Mouse (Mus musculus): ENCODE results near the gene Gclm. TPM values are rescaled to one million over a fixed set of nuclear protein-coding genes. Genes with fewer than 3 reads are reported as not detected.
A peak's percentile ranks its signal among the peaks of the same experiment; 100 is the strongest.

The Gclm gene
- polyA plus RNA-seq, 1 experiment from 2014 or later, result 56.4 TPM

DNA sequence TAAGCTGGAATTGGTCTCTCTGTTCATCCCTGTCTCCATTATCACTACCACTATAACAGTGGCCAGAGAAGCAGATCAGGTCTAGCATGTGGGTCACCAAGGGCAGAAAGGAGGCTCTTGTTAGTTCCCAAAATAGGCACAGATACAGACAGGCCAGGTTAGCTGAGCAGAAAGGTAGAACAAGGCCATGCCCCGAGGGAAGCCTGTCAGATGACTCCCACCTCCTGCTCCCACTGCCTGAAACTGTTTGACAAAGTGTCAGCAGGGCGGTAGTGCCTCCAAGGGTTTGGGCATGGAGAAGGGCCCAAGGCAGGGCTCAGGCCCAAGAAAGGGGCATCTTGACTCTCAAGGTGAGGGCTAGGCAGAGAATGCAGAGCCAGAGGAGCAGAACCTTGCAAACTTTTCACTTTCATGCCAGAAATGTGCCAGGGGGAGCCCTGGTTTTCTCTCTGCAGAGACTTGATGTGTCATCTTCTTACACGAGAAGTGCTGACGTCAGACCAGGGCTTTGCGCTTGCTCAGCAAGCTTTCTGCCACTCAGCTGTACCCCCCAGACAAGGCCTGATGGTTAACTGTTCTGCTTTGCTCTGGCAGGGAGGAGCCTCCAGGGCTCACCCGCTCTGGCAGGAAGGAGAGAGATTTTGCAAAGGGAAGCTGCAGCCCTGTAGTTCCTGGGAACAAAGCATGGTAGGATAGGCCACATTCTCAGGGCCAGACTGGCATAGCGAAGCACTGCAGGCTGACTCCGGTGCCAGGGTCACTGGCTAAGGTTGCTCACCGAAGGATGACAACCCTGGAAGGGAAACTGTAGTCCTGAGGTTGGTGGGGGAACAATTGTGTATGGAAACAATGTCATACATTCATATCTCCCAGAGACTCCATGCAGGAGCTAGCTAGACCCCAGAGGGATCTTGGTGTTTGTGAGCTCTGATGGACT, 55.9 kb downstream of the Gclm start:
- Histone ChIP-seq H3K4me2 (no peak overlapping the region), H3K27me3 (no peaks in the 10 kb centered on the region), H3K36me3 (no peaks in the 10 kb centered on the region), H3K4me3 (no peak overlapping the region), H3K9me3 (no peaks in the 10 kb centered on the region), H3K27ac (peak overlapping the region; percentile 58), H3K9ac (no peak overlapping the region; the same call in 1 of the 2 replicates), H3K4me1 (replicated peaks) (peaks cover 27% of the 10 kb centered on the region)
- no peak for ATAC-seq (ENCODE audit: low FRiP score)
- WGBS, result 65% methylated on average over 9 of the region's 9 CpGs

DNA sequence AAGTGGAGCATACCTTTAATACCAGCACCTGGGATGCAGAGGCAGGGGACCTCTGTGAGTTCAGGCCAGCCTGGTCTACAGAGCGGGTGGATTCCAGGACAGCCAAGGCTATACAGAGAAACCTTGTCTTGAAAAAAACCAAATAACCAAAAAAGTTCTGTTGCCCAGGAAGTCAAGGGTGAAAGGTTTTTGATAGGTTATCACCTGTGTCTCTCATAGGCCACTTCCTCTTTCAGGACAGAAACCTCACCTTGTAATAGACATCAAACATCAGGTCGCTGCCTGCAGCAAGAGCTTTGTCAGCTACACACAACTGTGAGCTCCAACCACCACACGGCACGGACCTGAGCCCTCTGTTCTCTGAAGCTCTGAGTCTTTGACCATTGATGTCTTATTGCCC, 59.2 kb downstream of the Gclm start:
- Histone ChIP-seq H3K4me2 (no peak overlapping the region), H3K4me3 (no peak overlapping the region), H3K27me3 (no peaks in the 10 kb centered on the region), H3K9me3 (no peaks in the 10 kb centered on the region), H3K9ac (no peak overlapping the region), H3K27ac (no peak overlapping the region), H3K4me1 (replicated peaks) (peaks cover 10% of the 10 kb centered on the region; the same call in 1 of the 2 replicates), H3K36me3 (no peaks in the 10 kb centered on the region)
- WGBS, result 91% methylated on average over 4 of the region's 4 CpGs
- ATAC-seq (ENCODE audit: low FRiP score), result no peak

DNA sequence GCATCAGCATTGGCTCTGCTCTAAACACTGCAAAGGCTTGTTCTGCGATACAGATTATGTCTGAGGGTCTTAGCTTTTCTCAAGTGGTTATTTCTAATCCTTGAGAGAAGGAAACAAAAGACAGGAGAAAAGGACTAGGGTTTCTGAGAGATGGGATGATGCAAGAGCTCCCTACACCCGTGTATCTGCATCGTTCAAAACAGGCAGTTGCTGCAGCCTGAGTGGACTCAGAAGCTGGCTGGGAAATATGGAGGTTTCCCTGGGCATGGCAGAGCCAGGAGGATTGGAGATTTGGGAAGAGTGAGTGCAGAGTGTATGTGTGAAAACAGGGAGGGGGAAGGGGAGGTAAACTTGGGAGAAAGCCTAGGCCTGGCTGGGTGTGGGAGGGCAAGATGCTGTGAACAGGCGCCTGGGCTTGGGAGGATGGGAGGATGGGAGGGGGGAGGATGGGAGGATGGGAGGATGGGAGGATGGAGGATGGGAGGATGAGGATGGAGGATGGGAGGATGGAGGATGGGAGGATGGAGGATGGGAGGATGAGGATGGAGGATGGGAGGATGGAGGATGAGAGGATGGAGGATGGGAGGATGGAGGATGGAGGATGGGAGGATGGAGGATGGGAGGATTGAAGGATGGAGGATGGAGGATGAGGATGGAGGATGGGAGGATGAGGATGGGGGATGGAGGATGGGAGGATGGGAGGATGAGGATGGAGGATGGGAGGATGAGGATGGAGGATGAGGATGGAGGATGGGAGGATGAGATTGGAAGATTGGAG, 62.7 kb downstream of the Gclm start:
- 66% methylated on average over 4 of the region's 4 CpGs for WGBS
- ATAC-seq (ENCODE audit: low FRiP score), result no peak

DNA sequence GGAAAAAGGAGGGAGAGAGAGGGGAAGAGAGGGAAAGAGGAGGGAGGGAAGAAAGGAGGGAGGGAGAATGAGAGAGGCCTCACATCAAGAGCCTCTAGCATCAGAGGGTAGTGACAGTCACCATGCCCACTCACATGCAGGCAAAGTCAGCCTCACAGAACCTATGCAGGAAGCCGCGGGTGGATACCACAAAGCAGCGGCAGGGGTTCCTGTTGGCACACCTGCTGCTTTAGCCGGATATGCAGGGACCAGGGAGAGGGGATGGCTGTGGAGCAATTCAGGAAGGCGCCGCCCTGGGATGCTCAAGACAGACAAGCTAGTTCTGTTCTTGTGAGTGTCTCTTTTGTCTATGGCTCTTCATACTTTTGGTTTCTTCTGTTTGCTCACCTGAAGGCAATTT, 63.6 kb downstream of the Gclm start:
- no peak overlapping the region for H3K4me3 ChIP-seq
- H3K9me3 ChIP-seq, result no peaks in the 10 kb centered on the region
- no peaks in the 10 kb centered on the region for H3K36me3 ChIP-seq
- 44% methylated on average over 6 of the region's 6 CpGs for WGBS
- no peak for ATAC-seq (ENCODE audit: low FRiP score)
- H3K27ac ChIP-seq, result no peak overlapping the region
- H3K9ac ChIP-seq, result no peak overlapping the region
- 0 out of 2 replicates have a peak, but pooled peaks cover 2% of the 10 kb centered on the region for H3K4me1 ChIP-seq (replicated peaks)
- no peaks in the 10 kb centered on the region for H3K27me3 ChIP-seq
- no peak overlapping the region for H3K4me2 ChIP-seq

More for the DNA sequence above, 62.7 kb downstream of the Gclm start:
- H3K4me3 ChIP-seq, result no peak overlapping the region
- no peak overlapping the region for H3K4me2 ChIP-seq
- no peaks in the 10 kb centered on the region for H3K36me3 ChIP-seq
- H3K27ac ChIP-seq, result no peak overlapping the region
- H3K27me3 ChIP-seq, result no peaks in the 10 kb centered on the region
- no peaks in the 10 kb centered on the region for H3K4me1 ChIP-seq (replicated peaks)
- no peaks in the 10 kb centered on the region for H3K9me3 ChIP-seq
- no peak overlapping the region for H3K9ac ChIP-seq

DNA sequence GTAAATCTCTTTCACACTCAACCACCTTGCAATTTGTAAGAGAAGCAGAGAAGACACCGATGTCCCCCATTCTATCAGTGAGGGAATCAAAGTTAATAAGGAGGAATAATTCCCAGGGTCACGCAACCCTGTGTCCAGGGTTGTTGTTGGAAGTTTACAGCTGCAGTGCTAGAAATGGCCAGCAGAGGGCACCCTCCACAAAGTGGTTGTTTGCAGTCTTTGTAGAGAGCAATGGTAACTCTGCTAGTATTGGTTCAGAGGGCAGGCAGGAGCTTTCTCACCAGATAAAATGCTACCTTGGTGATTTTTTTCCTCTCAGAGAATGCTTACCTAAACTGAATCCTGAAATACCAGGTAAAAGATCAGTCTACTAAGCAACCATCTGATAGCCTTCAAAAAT, 66.7 kb downstream of the Gclm start:
- Histone ChIP-seq H3K4me2 (no peak overlapping the region), H3K27me3 (no peaks in the 10 kb centered on the region), H3K4me3 (no peak overlapping the region), H3K4me1 (replicated peaks) (peaks cover 10% of the 10 kb centered on the region), H3K9ac (no peak overlapping the region), H3K9me3 (no peaks in the 10 kb centered on the region), H3K27ac (no peak overlapping the region), H3K36me3 (no peaks in the 10 kb centered on the region)
- 20% methylated on average over 2 of the region's 2 CpGs for WGBS
- ATAC-seq (ENCODE audit: low FRiP score), result peak; percentile 33; the same call in 1 of the 2 replicates

GRCm38 (mm10) chr3:122312936-122313629, 67.7 kb downstream of the Gclm start:
- H3K36me3 ChIP-seq, result no peaks in the 10 kb centered on the region
- 81% methylated on average over 10 of the region's 10 CpGs for WGBS
- H3K9me3 ChIP-seq, result no peaks in the 10 kb centered on the region
- H3K4me2 ChIP-seq, result no peak overlapping the region
- H3K4me1 ChIP-seq (replicated peaks), result peaks cover 12% of the 10 kb centered on the region
- no peak overlapping the region for H3K9ac ChIP-seq
- no peak overlapping the region for H3K27ac ChIP-seq
- no peak for ATAC-seq (ENCODE audit: low FRiP score)
- no peaks in the 10 kb centered on the region for H3K27me3 ChIP-seq
- H3K4me3 ChIP-seq, result no peak overlapping the region

GRCm38 (mm10) chr3:122313936-122314335, 68.6 kb downstream of the Gclm start:
- no peak overlapping the region for H3K4me2 ChIP-seq
- WGBS, result 44% methylated on average over 7 of the region's 7 CpGs
- H3K9ac ChIP-seq, result no peak overlapping the region
- no peak for ATAC-seq (ENCODE audit: low FRiP score)
- no peak overlapping the region for H3K27ac ChIP-seq
- no peaks in the 10 kb centered on the region for H3K27me3 ChIP-seq
- no peak overlapping the region for H3K4me3 ChIP-seq
- H3K36me3 ChIP-seq, result no peaks in the 10 kb centered on the region
- no peaks in the 10 kb centered on the region for H3K9me3 ChIP-seq
- peaks cover 12% of the 10 kb centered on the region for H3K4me1 ChIP-seq (replicated peaks)

- 9% methylated on average over 11 of the region's 11 CpGs for WGBS
- Histone ChIP-seq H3K36me3 (no peaks in the 10 kb centered on the region), H3K27me3 (no peaks in the 10 kb centered on the region), H3K9ac (peak overlapping the region; percentile 49), H3K4me3 (no peak overlapping the region), H3K4me1 (replicated peaks) (peaks cover 12% of the 10 kb centered on the region), H3K9me3 (no peaks in the 10 kb centered on the region), H3K4me2 (peak overlapping the region; percentile 37), H3K27ac (no peak overlapping the region)
- no peak for ATAC-seq (ENCODE audit: low FRiP score)
Observed at GRCm38 (mm10) chr3:122316621-122317020, 71.3 kb downstream of the Gclm start.

- peak overlapping the region; percentile 49; the same call in 1 of the 2 replicates for H3K9ac ChIP-seq
- H3K4me2 ChIP-seq, result no peak overlapping the region
- no peak for ATAC-seq (ENCODE audit: low FRiP score)
- no peaks in the 10 kb centered on the region for H3K36me3 ChIP-seq
- H3K27me3 ChIP-seq, result no peaks in the 10 kb centered on the region
- H3K27ac ChIP-seq, result no peak overlapping the region
- H3K9me3 ChIP-seq, result no peaks in the 10 kb centered on the region
- no peak overlapping the region for H3K4me3 ChIP-seq
- peaks cover 17% of the 10 kb centered on the region for H3K4me1 ChIP-seq (replicated peaks)
- WGBS, result 83% methylated on average over 6 of the region's 6 CpGs
Observed at GRCm38 (mm10) chr3:122317339-122317738, 72.0 kb downstream of the Gclm start.

MicroRNAs encoded within 50 kb of the gene (microRNA counts, 519-probe panel; counts per million panel counts)
- microRNA mmu-miR-760, result 51.3 counts per million

Small RNA genes within 50 kb of the gene (microRNA-seq; reads per million reads assigned to microRNA genes)
- gene Gm22903, result not detected
- gene Mir760, result 436 reads per million, percentile 67 among the genes with 10 or more reads in this experiment

Other genes with a start within 250 kb of the Gclm start
- 2.1 and 3.1 TPM in 2 replicates for gene Abca4, start 201.1 kb upstream of the Gclm start, polyA plus RNA-seq (2015; fragmentation: Nextera tagmentation; extraction: Ambion mirVana)
- 58.2 and 59.6 TPM in 2 replicates for gene Dnttip2, start 28.8 kb downstream of the Gclm start, polyA plus RNA-seq (2015; fragmentation: Nextera tagmentation; extraction: Ambion mirVana)
- 6.1 and 7.9 TPM in 2 replicates for gene Bcar3, start 48.6 kb downstream of the Gclm start, polyA plus RNA-seq (2015; fragmentation: Nextera tagmentation; extraction: Ambion mirVana)